Mouse (Mus musculus) right cerebral cortex, postnatal 4 days (tissue): ENCODE measurements at regions not wholly inside any gene's neighbourhood (a gene's known extent, or its start where the extent isn't known, plus 50 kb on each side); places are given as distances from the start of the nearest gene placed in this dataset.
A peak's percentile ranks its signal among the peaks of the same experiment; 100 is the strongest.

ENCODE experiments used
- DNase-seq: peaks from one replicate; pipeline ENCODE4 v3.0.0-alpha.2; 2022

- no peak for DNase-seq
These were observed 255.3 kb downstream of the Foxa2 start for GRCm38 (mm10) chr2:147791434-147791833.

- no peak for DNase-seq
These were observed 256.9 kb downstream of the Foxa2 start for GRCm38 (mm10) chr2:147789877-147790276.

- DNase-seq = peak; percentile 81
These were observed 257.5 kb downstream of the Foxa2 start for GRCm38 (mm10) chr2:147789268-147789667.

GRCm38 (mm10) chr2:147788001-147788400, 258.8 kb downstream of the Foxa2 start:
- DNase-seq = no peak

GRCm38 (mm10) chr2:147782496-147782895, 264.3 kb downstream of the Foxa2 start:
- no peak for DNase-seq

GRCm38 (mm10) chr2:147776316-147776715, 270.5 kb downstream of the Foxa2 start:
- no peak for DNase-seq

- no peak for DNase-seq
These were observed 274.2 kb downstream of the Foxa2 start for GRCm38 (mm10) chr2:147772579-147772978.

- DNase-seq = no peak
These were observed 293.7 kb downstream of the Foxa2 start for GRCm38 (mm10) chr2:147753089-147753488.

GRCm38 (mm10) chr2:147751831-147752230, 294.9 kb downstream of the Foxa2 start:
- DNase-seq = no peak

- DNase-seq = no peak
These were observed 298.8 kb downstream of the Foxa2 start for GRCm38 (mm10) chr2:147748006-147748405.

- DNase-seq = no peak
These were observed 302.9 kb downstream of the Foxa2 start for GRCm38 (mm10) chr2:147743908-147744307.

- DNase-seq = no peak
These were observed 308.4 kb downstream of the Foxa2 start for GRCm38 (mm10) chr2:147738307-147738872.

- no peak for DNase-seq
These were observed 319.4 kb downstream of the Foxa2 start for GRCm38 (mm10) chr2:147727396-147727795.

GRCm38 (mm10) chr2:147718936-147719335, 327.8 kb downstream of the Foxa2 start:
- no peak for DNase-seq

- no peak for DNase-seq
These were observed 329.3 kb downstream of the Foxa2 start for GRCm38 (mm10) chr2:147717484-147717947.

GRCm38 (mm10) chr2:147715791-147716190, 331.0 kb downstream of the Foxa2 start:
- no peak for DNase-seq

GRCm38 (mm10) chr2:147710593-147711265, 336.0 kb downstream of the Foxa2 start:
- DNase-seq = peak; percentile 15

- DNase-seq = no peak
These were observed 337.0 kb downstream of the Foxa2 start for GRCm38 (mm10) chr2:147709799-147710198.

GRCm38 (mm10) chr2:147707156-147707555, 339.6 kb downstream of the Foxa2 start:
- DNase-seq = no peak

- no peak for DNase-seq
These were observed 342.3 kb downstream of the Pax1 start for GRCm38 (mm10) chr2:147703981-147704380.

GRCm38 (mm10) chr2:147702330-147703063, 340.8 kb downstream of the Pax1 start:
- no peak for DNase-seq

GRCm38 (mm10) chr2:147699524-147700081, 337.9 kb downstream of the Pax1 start:
- no peak for DNase-seq

- DNase-seq = no peak
These were observed 330.2 kb downstream of the Pax1 start for GRCm38 (mm10) chr2:147691896-147692295.
